Mouse (Mus musculus) cerebellum, adult 2 months (tissue): ENCODE results near the gene Snd1.

Experiments used
- CTCF ChIP-seq: fragments of 200-500 bp; IDR thresholded peaks from 2 replicates; pipeline ENCODE4 v1.5.1; 2011; ENCODE audit warnings: low read depth, mild to moderate bottlenecking, control low read depth, low read length, moderate library complexity, borderline replicate concordance; ENCODE audit not compliant: insufficient read depth
- POLR2A ChIP-seq: fragments of 200-500 bp; IDR thresholded peaks from 2 replicates; pipeline ENCODE4 v1.6.1; 2011; ENCODE audit warnings: low read length, control low read depth, borderline replicate concordance; ENCODE audit not compliant: insufficient read depth

- no peak for TF ChIP-seq CTCF
- no peak for TF ChIP-seq POLR2A
These were observed 53.3 kb downstream of the Snd1 start for GRCm38 (mm10) chr6:28528208-28528607.
